Mouse (Mus musculus): ENCODE data around the gene Chpt1. TPM values are rescaled to one million over a fixed set of nuclear protein-coding genes. Genes with fewer than 3 reads are reported as not detected.

The Chpt1 gene
- polyA plus RNA-seq, 1 experiment from 2014 or later = 14.1 TPM

- Histone ChIP-seq H3K27me3 (ENCODE audit: control insufficient read depth, insufficient read depth, low read length) (no peaks in the 10 kb centered on the region), H3K4me3 (ENCODE audit: low read depth, low read length) (no peak overlapping the region), H3K36me3 (ENCODE audit: control insufficient read depth, insufficient read depth, low read length) (no peaks in the 10 kb centered on the region), H3K4me2 (replicated peaks; ENCODE audit: low read depth, low read length) (no peak overlapping the region), H3K27ac (ENCODE audit: low read depth, low read length) (no peak overlapping the region), H3K9ac (ENCODE audit: low read depth, low read length) (no peak overlapping the region), H3K4me1 (replicated peaks; ENCODE audit: control insufficient read depth, insufficient read depth, low read length) (no peaks in the 10 kb centered on the region), H3K9me3 (ENCODE audit: control insufficient read depth, low read length) (no peaks in the 10 kb centered on the region)
- ATAC-seq (ENCODE audit: low FRiP score) (peak; percentile 81; the same call in 1 of the 2 replicates), DNase-seq (ENCODE audit: low spot score) (peak; percentile 74)
- 90% methylated on average over 2 of the region's 2 CpGs for WGBS
Observed at GRCm38 (mm10) chr10:88426158-88426816, 77.6 kb downstream of the Chpt1 start.

- H3K9ac ChIP-seq (ENCODE audit: low read depth, low read length) = no peak overlapping the region
- DNase-seq (ENCODE audit: low spot score) (no peak), ATAC-seq (ENCODE audit: low FRiP score) (no peak)
- H3K4me3 ChIP-seq (ENCODE audit: low read depth, low read length) = no peak overlapping the region
- no peaks in the 10 kb centered on the region for H3K4me1 ChIP-seq (replicated peaks; ENCODE audit: control insufficient read depth, insufficient read depth, low read length)
- H3K27ac ChIP-seq (ENCODE audit: low read depth, low read length) = no peak overlapping the region
- H3K4me2 ChIP-seq (replicated peaks; ENCODE audit: low read depth, low read length) = no peak overlapping the region
- H3K9me3 ChIP-seq (ENCODE audit: control insufficient read depth, low read length) = no peaks in the 10 kb centered on the region
- H3K36me3 ChIP-seq (ENCODE audit: control insufficient read depth, insufficient read depth, low read length) = 0 out of 2 replicates have a peak, but pooled peaks cover 2% of the 10 kb centered on the region
- 92% methylated on average over 19 of the region's 19 CpGs for WGBS
- H3K27me3 ChIP-seq (ENCODE audit: control insufficient read depth, insufficient read depth, low read length) = no peaks in the 10 kb centered on the region
Observed at GRCm38 (mm10) chr10:88420655-88421435, 83.0 kb downstream of the Chpt1 start.

DNA sequence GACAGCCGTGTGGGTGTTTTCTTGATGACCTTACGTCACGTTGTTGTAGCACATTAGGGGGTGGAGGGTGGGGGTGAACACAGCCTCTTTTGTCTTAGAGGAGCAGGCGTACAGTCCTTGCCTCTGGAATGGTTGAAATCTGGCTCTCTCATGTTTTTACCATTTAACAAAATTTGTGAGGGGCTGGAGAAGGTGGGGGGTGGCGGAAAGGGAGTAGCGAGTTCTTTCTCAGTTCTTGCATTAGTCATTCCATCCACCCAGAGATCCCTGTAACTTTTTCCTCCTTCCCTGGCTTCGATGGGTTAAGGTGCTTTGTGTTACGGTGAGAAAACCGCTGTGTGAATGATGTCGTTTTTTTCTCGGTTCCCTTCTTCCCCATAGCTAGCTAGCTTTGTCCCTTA, 83.7 kb downstream of the Chpt1 start:
- Histone ChIP-seq H3K27me3 (ENCODE audit: control insufficient read depth, insufficient read depth, low read length) (no peaks in the 10 kb centered on the region), H3K4me3 (ENCODE audit: low read depth, low read length) (no peak overlapping the region), H3K4me1 (replicated peaks; ENCODE audit: control insufficient read depth, insufficient read depth, low read length) (no peaks in the 10 kb centered on the region), H3K9ac (ENCODE audit: low read depth, low read length) (no peak overlapping the region), H3K9me3 (ENCODE audit: control insufficient read depth, low read length) (no peaks in the 10 kb centered on the region), H3K36me3 (ENCODE audit: control insufficient read depth, insufficient read depth, low read length) (0 out of 2 replicates have a peak, but pooled peaks cover 2% of the 10 kb centered on the region), H3K27ac (ENCODE audit: low read depth, low read length) (no peak overlapping the region), H3K4me2 (replicated peaks; ENCODE audit: low read depth, low read length) (no peak overlapping the region)
- WGBS = 78% methylated on average over 11 of the region's 11 CpGs
- ATAC-seq (ENCODE audit: low FRiP score) = no peak
- DNase-seq (ENCODE audit: low spot score) = no peak

- no peak overlapping the region for H3K9ac ChIP-seq (ENCODE audit: low read depth, low read length)
- no peak overlapping the region for H3K4me3 ChIP-seq (ENCODE audit: low read depth, low read length)
- 0 out of 2 replicates have a peak, but pooled peaks cover 2% of the 10 kb centered on the region for H3K36me3 ChIP-seq (ENCODE audit: control insufficient read depth, insufficient read depth, low read length)
- H3K9me3 ChIP-seq (ENCODE audit: control insufficient read depth, low read length) = no peaks in the 10 kb centered on the region
- H3K27me3 ChIP-seq (ENCODE audit: control insufficient read depth, insufficient read depth, low read length) = no peaks in the 10 kb centered on the region
- H3K27ac ChIP-seq (ENCODE audit: low read depth, low read length) = no peak overlapping the region
- no peaks in the 10 kb centered on the region for H3K4me1 ChIP-seq (replicated peaks; ENCODE audit: control insufficient read depth, insufficient read depth, low read length)
- 91% methylated on average over 5 of the region's 5 CpGs for WGBS
- ATAC-seq (ENCODE audit: low FRiP score) (no peak), DNase-seq (ENCODE audit: low spot score) (no peak)
- no peak overlapping the region for H3K4me2 ChIP-seq (replicated peaks; ENCODE audit: low read depth, low read length)
Observed at GRCm38 (mm10) chr10:88417686-88418085, 86.2 kb downstream of the Chpt1 start.

- H3K27me3 ChIP-seq (ENCODE audit: control insufficient read depth, insufficient read depth, low read length) = no peaks in the 10 kb centered on the region
- H3K36me3 ChIP-seq (ENCODE audit: control insufficient read depth, insufficient read depth, low read length) = no peaks in the 10 kb centered on the region
- DNase-seq (ENCODE audit: low spot score) (no peak), ATAC-seq (ENCODE audit: low FRiP score) (no peak)
- H3K9me3 ChIP-seq (ENCODE audit: control insufficient read depth, low read length) = no peaks in the 10 kb centered on the region
- no peaks in the 10 kb centered on the region for H3K4me1 ChIP-seq (replicated peaks; ENCODE audit: control insufficient read depth, insufficient read depth, low read length)
- H3K4me3 ChIP-seq (ENCODE audit: low read depth, low read length) = no peak overlapping the region
- H3K9ac ChIP-seq (ENCODE audit: low read depth, low read length) = no peak overlapping the region
- no peak overlapping the region for H3K27ac ChIP-seq (ENCODE audit: low read depth, low read length)
- 85% methylated on average over 17 of the region's 17 CpGs for WGBS
- H3K4me2 ChIP-seq (replicated peaks; ENCODE audit: low read depth, low read length) = no peak overlapping the region
Observed at GRCm38 (mm10) chr10:88412290-88412995, 91.4 kb downstream of the Chpt1 start.

GRCm38 (mm10) chr10:88409751-88410150, 94.1 kb downstream of the Chpt1 start:
- Histone ChIP-seq H3K27ac (ENCODE audit: low read depth, low read length) (no peak overlapping the region), H3K4me1 (replicated peaks; ENCODE audit: control insufficient read depth, insufficient read depth, low read length) (no peaks in the 10 kb centered on the region), H3K9ac (ENCODE audit: low read depth, low read length) (no peak overlapping the region), H3K9me3 (ENCODE audit: control insufficient read depth, low read length) (no peaks in the 10 kb centered on the region), H3K36me3 (ENCODE audit: control insufficient read depth, insufficient read depth, low read length) (no peaks in the 10 kb centered on the region), H3K4me2 (replicated peaks; ENCODE audit: low read depth, low read length) (no peak overlapping the region), H3K4me3 (ENCODE audit: low read depth, low read length) (no peak overlapping the region), H3K27me3 (ENCODE audit: control insufficient read depth, insufficient read depth, low read length) (no peaks in the 10 kb centered on the region)
- no peak for ATAC-seq (ENCODE audit: low FRiP score)
- DNase-seq (ENCODE audit: low spot score) = no peak
- WGBS = 75% methylated on average over 2 of the region's 2 CpGs

- no peak overlapping the region for H3K27ac ChIP-seq (ENCODE audit: low read depth, low read length)
- 91% methylated on average over 12 of the region's 12 CpGs for WGBS
- DNase-seq (ENCODE audit: low spot score) = no peak
Observed at GRCm38 (mm10) chr10:88407875-88408631, 95.8 kb downstream of the Chpt1 start.

DNA sequence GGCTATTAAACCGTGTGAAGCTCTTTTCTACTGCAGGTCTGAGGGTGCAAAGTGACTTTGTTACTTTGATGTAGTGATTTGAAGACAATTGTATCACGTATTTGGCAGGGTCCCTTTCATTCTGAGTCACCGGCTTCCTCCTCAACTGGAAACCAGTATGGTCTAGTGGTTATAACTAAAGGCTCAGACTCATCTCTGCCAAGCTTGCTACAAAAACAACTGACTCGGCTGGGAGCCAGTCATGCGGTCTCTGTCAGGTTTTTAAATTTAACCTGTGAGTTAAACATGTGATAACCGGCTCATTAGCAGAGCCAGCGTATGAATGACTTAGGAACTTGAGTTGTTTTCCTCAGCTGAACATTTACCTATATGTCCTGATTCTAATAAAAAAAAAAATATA, 98.1 kb downstream of the Chpt1 start:
- Histone ChIP-seq H3K27me3 (ENCODE audit: control insufficient read depth, insufficient read depth, low read length) (no peaks in the 10 kb centered on the region), H3K4me3 (ENCODE audit: low read depth, low read length) (no peak overlapping the region), H3K36me3 (ENCODE audit: control insufficient read depth, insufficient read depth, low read length) (no peaks in the 10 kb centered on the region), H3K9me3 (ENCODE audit: control insufficient read depth, low read length) (no peaks in the 10 kb centered on the region), H3K4me1 (replicated peaks; ENCODE audit: control insufficient read depth, insufficient read depth, low read length) (no peaks in the 10 kb centered on the region), H3K9ac (ENCODE audit: low read depth, low read length) (no peak overlapping the region), H3K27ac (ENCODE audit: low read depth, low read length) (no peak overlapping the region), H3K4me2 (replicated peaks; ENCODE audit: low read depth, low read length) (no peak overlapping the region)
- 82% methylated on average over 7 of the region's 7 CpGs for WGBS
- no peak for DNase-seq (ENCODE audit: low spot score)
- ATAC-seq (ENCODE audit: low FRiP score) = no peak

More at GRCm38 (mm10) chr10:88407875-88408631, 95.8 kb downstream of the Chpt1 start:
- Histone ChIP-seq H3K9me3 (ENCODE audit: control insufficient read depth, low read length) (no peaks in the 10 kb centered on the region), H3K4me2 (replicated peaks; ENCODE audit: low read depth, low read length) (no peak overlapping the region), H3K27me3 (ENCODE audit: control insufficient read depth, insufficient read depth, low read length) (no peaks in the 10 kb centered on the region), H3K4me1 (replicated peaks; ENCODE audit: control insufficient read depth, insufficient read depth, low read length) (no peaks in the 10 kb centered on the region), H3K9ac (ENCODE audit: low read depth, low read length) (no peak overlapping the region), H3K4me3 (ENCODE audit: low read depth, low read length) (no peak overlapping the region), H3K36me3 (ENCODE audit: control insufficient read depth, insufficient read depth, low read length) (no peaks in the 10 kb centered on the region)
- no peak for ATAC-seq (ENCODE audit: low FRiP score)

All from hindbrain, embryonic 11.5 days (tissue).